Mouse (Mus musculus) 3134 (cell line): ENCODE data around the gene Ak1.
A peak's percentile ranks its signal among the peaks of the same experiment; 100 is the strongest.

ENCODE experiments used
- DNase-seq: peaks from one replicate; pipeline ENCODE4 v3.0.0-alpha.2; 2011; ENCODE audit warnings: low spot score; ENCODE audit not compliant: insufficient read length; ENCODE audit errors: extremely low read depth

Gene Ak1

DNA sequence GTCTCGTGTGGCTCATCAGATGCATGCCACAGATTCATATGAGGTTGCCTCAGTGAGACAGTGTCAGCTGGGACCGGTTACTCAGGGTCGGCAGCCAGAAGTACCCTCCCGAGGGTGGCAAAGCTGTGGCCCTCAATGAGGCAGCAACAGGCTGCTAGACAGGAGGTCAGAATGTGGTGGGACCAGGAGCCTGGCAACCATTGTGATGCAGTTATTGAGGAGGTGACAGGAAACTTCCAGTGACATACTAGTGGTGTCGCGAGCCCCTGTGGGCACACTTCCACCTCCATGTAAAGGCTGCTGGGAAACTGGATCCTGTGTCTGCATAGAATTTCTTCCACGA, at the start of gene Ak1:
Gene Ak1 (plus strand): TSS at position 242 of the 343 bp plus-strand sequence.
- no peak for DNase-seq

DNA sequence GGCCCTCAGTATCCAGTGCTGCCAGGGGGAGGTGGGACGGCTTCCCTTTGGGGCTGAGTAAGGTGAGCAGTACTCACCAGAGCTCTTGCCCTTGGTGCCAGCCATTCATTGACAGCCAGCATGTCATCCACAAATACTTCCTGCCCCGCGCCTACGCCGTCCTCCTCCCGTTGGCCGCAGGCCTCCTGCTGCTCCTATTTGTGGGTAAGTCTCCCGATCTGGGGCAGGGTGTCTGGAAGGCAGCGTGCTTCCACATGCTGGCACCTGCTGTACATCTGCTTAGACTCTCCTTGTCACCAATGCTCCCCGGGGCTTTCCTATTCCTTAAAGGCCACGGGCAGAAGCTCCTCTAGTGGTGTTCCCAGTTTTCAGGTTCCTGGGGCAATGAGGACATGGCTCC, 49.4 kb upstream of the Ak1 start:
- DNase-seq = no peak

DNA sequence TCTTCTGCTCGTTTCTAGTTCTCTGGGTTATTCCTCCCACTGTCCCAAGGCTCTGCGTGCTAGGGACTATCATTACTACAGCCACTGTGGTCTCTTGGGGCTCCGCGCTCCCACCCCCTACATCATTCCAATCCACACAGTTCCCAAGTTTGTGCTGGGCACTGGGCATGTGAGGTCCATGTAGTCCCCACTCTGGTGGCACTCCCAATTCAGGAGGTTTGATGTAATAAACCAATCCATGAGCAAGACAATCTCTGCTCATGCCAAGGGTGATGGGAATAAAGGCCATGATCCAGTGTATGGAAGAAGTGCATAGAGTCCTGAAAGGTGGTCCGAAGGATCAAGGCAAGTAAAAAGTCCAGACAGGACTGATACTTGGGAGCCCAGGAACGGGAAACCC, 47.1 kb upstream of the Ak1 start, which contains the start of gene Pip5kl1:
Gene Pip5kl1 (plus strand): TSS at position 301 of the 400 bp plus-strand sequence.
- no peak for DNase-seq

DNA sequence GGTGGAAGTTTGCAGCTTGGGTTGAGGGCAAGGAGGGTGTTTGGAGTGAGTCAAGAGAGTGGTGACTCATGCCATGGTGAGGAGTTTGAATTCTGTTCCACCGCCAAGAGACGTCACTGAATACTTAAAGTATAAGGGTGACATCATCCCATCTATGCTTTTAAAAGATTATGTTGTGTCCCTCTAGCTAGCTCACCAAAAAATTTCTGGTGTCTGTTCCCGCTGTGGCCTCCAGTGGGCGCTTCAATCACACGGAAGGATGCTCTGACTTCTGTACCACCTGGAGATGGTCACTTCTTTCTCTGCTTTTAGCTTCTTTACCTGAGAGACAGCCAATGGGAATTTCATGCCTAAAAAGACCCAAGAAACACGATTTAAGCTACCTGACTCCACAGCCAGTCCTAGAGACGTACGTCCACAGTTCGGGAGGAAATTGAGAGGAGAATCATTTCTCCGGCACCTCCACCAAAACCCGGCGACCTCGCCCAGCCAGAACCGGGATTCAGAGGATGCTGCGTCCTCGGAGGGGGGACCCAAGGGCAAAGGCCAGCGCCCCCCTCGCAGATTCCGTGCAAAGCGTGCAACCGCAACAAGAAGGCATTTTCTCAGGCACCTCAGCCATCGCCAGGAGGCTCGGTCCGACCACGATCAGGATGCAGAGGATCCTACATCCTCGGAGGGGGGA, 46.5 kb upstream of the Ak1 start:
- DNase-seq = peak; percentile 54

DNA sequence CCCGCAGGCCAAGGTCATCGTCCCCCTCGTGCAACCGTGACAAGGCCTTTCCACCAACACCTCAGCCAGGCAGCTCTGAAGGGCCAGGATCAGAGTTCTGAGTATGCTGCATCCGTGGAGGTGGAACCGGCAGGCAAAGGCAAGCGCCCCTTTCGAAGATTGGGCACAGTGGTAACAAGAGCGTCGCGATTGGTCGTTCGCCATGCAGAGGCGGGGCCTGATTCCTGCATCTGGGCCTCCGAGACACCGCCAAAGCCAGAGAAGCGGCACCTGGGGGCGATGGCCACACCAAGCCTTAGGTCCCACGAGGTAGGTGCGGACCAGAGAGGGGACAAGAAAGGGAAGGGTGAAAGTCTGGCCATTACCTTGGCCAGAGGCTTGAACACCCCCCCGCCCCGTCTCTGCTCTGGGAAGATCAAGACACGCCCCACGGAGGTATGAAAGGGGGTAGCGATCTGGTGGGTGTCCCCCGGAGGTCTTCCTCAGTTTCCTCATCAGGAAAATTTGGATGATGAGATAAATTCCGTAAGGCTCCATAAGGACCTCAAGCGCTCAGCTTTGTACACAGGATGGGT, 45.9 kb upstream of the Ak1 start, which contains the start of gene 9430097D07Rik:
Gene 9430097D07Rik (minus strand): TSS at position 99 of the 575 bp plus-strand sequence.
- no peak for DNase-seq

GRCm38 (mm10) chr2:32576532-32576931, 45.0 kb upstream of the Ak1 start:
- DNase-seq = no peak

- DNase-seq = no peak
Observed at GRCm38 (mm10) chr2:32578146-32579046, 43.2 kb upstream of the Ak1 start.

DNA sequence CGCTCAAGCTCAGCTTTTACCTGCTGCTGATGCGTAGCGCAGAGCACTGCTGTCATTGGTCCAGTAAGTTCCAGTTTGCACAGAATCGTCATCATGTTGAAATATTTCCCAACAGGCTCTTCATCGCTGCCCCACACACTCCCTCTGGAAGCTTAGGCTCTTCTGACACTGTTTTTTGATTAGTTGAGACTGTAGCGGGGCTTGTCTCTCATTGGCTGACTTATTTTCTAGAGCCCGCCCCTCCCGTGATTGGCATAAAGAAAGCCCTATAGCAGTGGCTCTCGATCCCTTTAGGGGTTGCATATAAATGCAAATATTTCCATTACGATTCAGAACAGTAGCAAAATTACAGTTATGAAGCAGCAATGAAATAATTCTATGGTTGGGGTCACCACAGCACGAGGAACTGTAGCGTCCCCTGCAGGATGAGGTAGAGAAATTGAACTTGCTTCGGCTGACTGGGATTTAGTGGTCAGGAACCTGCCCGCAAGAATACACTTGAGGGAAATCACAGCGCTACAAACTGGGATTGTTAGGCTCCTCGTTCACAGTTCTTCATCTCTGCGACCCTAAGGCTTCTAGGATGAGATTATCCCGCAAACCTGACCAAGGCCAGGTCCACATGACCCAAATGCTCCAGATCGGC, 40.0 kb upstream of the Ak1 start:
- no peak for DNase-seq

- DNase-seq = peak; percentile 54
Observed at GRCm38 (mm10) chr2:32582830-32583799, 38.4 kb upstream of the Ak1 start.

- DNase-seq = no peak
Observed at GRCm38 (mm10) chr2:32585149-32585714, 36.3 kb upstream of the Ak1 start.

DNA sequence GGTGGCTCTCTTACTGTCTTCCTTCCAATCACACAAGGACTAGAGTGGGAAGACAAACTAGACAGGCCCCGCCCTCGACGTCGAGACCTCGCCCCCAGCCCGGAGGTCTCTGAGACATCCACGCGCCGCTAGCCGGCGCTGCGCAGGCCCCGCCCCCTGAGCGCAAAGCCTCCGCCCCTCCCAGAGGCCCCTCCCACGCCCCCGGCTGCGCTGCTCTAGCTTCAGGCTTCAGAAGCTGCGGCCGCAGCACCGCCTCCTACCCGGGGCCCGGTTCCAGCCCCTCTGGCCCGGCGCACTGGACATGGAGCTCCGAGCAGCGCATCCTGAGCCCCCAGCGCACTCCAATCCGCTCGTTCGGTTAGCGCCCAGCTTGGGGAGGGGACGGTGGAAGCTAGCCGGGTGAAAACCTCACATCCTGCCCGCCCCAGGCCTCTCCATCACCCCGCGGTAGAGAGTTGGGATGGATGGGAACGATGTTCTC, 34.6 kb upstream of the Ak1 start, which contains the start of gene St6galnac4:
Gene St6galnac4 (plus strand): TSS at position 225 of the 481 bp plus-strand sequence.
- DNase-seq = peak; percentile 99

DNA sequence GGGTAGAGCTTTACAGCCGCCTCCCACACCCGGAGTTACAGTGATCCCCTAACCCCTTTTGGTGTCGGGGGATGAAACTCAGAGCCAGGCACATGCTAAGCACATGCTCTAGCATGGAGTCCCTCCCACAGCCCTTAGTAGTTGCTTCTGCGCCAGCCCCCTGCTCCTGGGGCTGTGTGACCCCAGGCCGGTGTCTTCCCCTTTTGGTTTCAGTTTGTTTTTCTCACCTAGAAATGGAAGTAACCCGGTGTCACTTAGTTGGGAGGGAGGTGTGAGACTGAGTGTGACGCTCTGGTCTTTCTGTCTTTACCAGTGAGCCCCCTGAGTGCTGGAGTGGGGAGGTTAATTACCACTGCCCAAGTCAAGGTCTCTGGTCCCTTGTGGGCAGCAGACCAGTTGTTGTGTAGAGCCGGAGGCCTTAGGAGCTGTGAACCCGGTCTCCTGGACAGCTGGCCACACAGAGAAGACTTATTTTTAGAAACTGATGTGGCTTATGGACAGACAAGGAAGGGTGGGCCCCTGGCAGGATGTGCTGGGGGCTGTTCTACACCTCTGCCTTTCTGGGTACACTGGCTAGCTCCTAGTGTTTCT, 33.7 kb upstream of the Ak1 start:
- no peak for DNase-seq

- DNase-seq = peak; percentile 85
Observed at GRCm38 (mm10) chr2:32589213-32589795, 32.3 kb upstream of the Ak1 start.

- no peak for DNase-seq
Observed at GRCm38 (mm10) chr2:32590224-32590623, 31.3 kb upstream of the Ak1 start.

DNA sequence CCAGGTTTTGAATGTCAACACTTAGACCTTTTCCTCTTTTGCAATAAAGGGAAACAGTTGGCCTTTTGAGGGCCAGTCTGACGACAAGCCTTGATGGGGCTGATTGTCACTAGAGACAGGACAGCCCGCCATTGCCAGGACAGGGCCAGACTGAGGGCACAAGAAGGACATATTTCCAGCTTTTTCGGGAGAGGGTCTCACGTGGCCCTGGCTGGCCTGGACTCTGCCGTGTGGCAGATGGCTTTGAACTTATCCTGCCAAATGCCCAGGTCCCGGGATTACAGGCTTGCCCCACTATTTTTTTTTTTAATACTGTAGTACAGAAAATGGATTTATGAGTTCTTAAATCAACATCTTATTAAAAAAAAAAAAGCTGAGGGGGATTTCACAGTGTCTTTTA, 30.3 kb upstream of the Ak1 start:
- DNase-seq = no peak

- DNase-seq = no peak
Observed at GRCm38 (mm10) chr2:32596725-32597124, 24.8 kb upstream of the Ak1 start.

DNA sequence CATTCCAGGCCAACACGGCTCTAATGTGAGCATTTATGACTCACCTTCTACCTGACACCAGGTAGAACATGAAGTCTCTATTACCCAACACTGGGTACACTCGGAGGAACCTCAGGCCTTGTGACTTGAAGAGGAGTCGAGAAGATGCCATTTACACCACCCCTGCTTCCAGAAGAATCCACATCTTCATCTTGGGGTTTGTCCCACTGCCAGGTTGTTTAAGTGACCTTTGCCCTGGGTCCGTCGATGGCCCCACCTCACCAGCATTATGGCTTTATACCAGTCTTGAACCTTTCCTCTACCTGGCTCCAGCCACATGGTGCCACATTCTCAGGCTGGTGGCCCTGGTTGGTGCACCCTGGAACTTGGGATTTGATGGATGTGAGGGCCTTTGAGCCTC, 24.3 kb upstream of the Ak1 start:
- DNase-seq = no peak

DNA sequence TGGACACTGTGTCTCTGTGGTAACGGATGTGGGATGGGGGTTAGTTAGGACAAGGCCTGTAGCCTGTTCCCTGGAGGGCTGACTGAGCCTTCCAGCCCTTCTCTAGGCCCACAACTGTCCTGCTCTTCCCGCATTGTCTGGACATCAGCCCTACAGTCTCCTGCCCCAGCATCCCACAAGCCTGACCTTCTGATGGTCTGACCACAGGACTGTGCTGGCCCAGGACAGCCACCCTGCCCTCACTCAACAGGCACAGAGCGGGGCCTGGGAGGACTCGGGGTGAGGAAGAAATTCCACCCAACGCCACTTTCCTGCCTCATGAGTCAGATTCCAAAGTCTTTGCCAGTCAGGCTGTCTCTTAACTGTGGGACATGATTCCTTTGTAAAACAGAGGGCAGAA, 23.9 kb upstream of the Ak1 start:
- DNase-seq = peak; percentile 86

DNA sequence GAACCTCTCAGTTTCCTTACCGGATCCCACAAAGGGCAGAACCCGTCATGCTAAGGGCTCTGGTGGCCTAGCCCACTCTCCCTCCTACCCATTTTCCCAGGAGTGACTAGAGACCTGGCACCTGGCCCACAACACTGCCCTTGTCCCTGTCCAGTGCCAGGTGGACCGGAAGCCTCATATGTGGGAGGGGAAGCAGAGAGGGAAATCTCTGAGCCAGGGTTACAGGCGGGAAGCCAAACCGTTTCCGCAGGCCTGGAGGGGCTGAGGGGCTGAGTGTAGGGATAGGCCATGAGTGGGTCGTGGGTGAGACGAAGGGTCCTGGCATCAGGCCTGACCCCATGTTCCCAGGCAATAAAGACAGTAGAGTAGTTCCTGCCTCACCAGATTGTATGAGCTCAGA, 23.1 kb upstream of the Ak1 start:
- DNase-seq = no peak
